Mouse (Mus musculus) forebrain, postnatal 0 days (tissue): ENCODE measurements around the gene Hist1h3g. TPM values are rescaled to one million over a fixed set of nuclear protein-coding genes. Genes with fewer than 3 reads are reported as not detected.
A peak's percentile ranks its signal among the peaks of the same experiment; 100 is the strongest.

Source experiments
- ATAC-seq: fragments of 200-750 bp; cut with Nextera tagmentation; 2 replicates; pipeline ENCODE4 v1.8.0; 2017; ENCODE audit warnings: mild to moderate bottlenecking, moderate library complexity
- DNase-seq: peaks from one replicate; pipeline ENCODE4 v3.0.0-alpha.2; 2015
- H3K27ac ChIP-seq: fragments of 300-500 bp; sonication (generic); 2 replicates; pipeline ENCODE4 v1.5.1; 2014; ENCODE audit warnings: low read depth, mild to moderate bottlenecking, antibody characterized with exemption, low read length, moderate library complexity, mixed read lengths
- H3K27me3 ChIP-seq: fragments of 300-500 bp; sonication (generic); 2 replicates; pipeline ENCODE4 v1.6.1; 2014; ENCODE audit warnings: mild to moderate bottlenecking, low read length, mixed read lengths; ENCODE audit not compliant: insufficient read depth
- H3K36me3 ChIP-seq: fragments of 300-500 bp; sonication (generic); 2 replicates; pipeline ENCODE4 v1.6.1; 2014; ENCODE audit warnings: mild to moderate bottlenecking, moderate library complexity; ENCODE audit not compliant: insufficient read depth
- H3K4me1 ChIP-seq: fragments of 300-500 bp; sonication (generic); 2 replicates; pipeline ENCODE4 v1.6.1; 2014; ENCODE audit warnings: antibody characterized with exemption; ENCODE audit not compliant: insufficient read depth
- H3K4me2 ChIP-seq: fragments of 300-500 bp; sonication (generic); 2 replicates; pipeline ENCODE4 v1.6.1; 2014; ENCODE audit warnings: low read depth, mild to moderate bottlenecking, moderate library complexity
- H3K4me3 ChIP-seq: fragments of 300-500 bp; sonication (generic); 2 replicates; pipeline ENCODE4 v1.5.1; 2014; ENCODE audit warnings: low read depth, low read length, mixed read lengths
- H3K9ac ChIP-seq: fragments of 300-500 bp; sonication (generic); 2 replicates; pipeline ENCODE4 v1.6.1; 2014; ENCODE audit warnings: mild to moderate bottlenecking
- H3K9me3 ChIP-seq: fragments of 300-500 bp; sonication (generic); 2 replicates; pipeline ENCODE4 v1.6.1; 2016; ENCODE audit warnings: low read length
- CTCF ChIP-seq: sonication (generic); IDR thresholded peaks from 2 replicates; pipeline ENCODE4 v1.5.1; 2016; ENCODE audit warnings: antibody characterized with exemption, control low read depth, low read depth
- WGBS: fragments of 180-500 bp; shearing (Covaris S2); extraction: QIAGEN DNeasy Blood & Tissue Kit; methylation state at CpG from one replicate; pipeline ENCODE4 v1.1.7; 2014; 5-methylcytosine and 5-hydroxymethylcytosine counted together
- polyA plus RNA-seq: library from polyadenylated mRNA; unstranded; fragments of >200 nt; fragmentation: Nextera tagmentation; extraction: Ambion mirVana; gene quantifications from 2 replicates; pipeline ENCODE4 v1.2.1, GENCODE M21; 2015
- total RNA-seq: library from RNA; depleted of rRNA; stranded (reverse); fragments of >200 nt; gene quantifications from 2 replicates; pipeline ENCODE4 v1.2.3, GENCODE M21; 2014

Gene Hist1h3g
- total and polyA plus RNA-seq, 2 experiments from 2014 or later: 0.50 to 116 TPM

- no peak overlapping the region for H3K4me2 ChIP-seq
- TF ChIP-seq CTCF: no peak
- no peaks in the 10 kb centered on the region for H3K27me3 ChIP-seq
- H3K9me3 ChIP-seq: no peaks in the 10 kb centered on the region
- DNase-seq (no peak), ATAC-seq (no peak)
- no peaks in the 10 kb centered on the region for H3K4me1 ChIP-seq
- no peak overlapping the region for H3K4me3 ChIP-seq
- no peaks in the 10 kb centered on the region for H3K36me3 ChIP-seq
- WGBS: 72% methylated on average over 5 of the region's 5 CpGs
- no peak overlapping the region for H3K27ac ChIP-seq
- H3K9ac ChIP-seq: no peak overlapping the region
These were observed 19.9 kb upstream of the Hist1h3g start for GRCm38 (mm10) chr13:23515281-23515680.

GRCm38 (mm10) chr13:23515826-23516620 lies 19.2 kb upstream of the Hist1h3g start:
- no peak for DNase-seq
- peak overlapping the region; percentile 52 for H3K4me3 ChIP-seq
- no peaks in the 10 kb centered on the region for H3K36me3 ChIP-seq
- no peak overlapping the region for H3K9ac ChIP-seq
- no peaks in the 10 kb centered on the region for H3K9me3 ChIP-seq
- H3K4me2 ChIP-seq: peak overlapping the region; percentile 59
- WGBS: 56% methylated on average over 15 of the region's 15 CpGs
- H3K27me3 ChIP-seq: no peaks in the 10 kb centered on the region
- no peaks in the 10 kb centered on the region for H3K4me1 ChIP-seq
- H3K27ac ChIP-seq: no peak overlapping the region
- TF ChIP-seq CTCF: no peak
- ATAC-seq: no peak

GRCm38 (mm10) chr13:23516822-23517602 lies 18.2 kb upstream of the Hist1h3g start:
- WGBS: under 1% methylated on average over 19 of the region's 19 CpGs
- Histone ChIP-seq H3K27ac (no peak overlapping the region), H3K4me2 (peak overlapping the region; percentile 59), H3K9ac (no peak overlapping the region), H3K36me3 (no peaks in the 10 kb centered on the region), H3K27me3 (no peaks in the 10 kb centered on the region), H3K4me1 (no peaks in the 10 kb centered on the region), H3K9me3 (no peaks in the 10 kb centered on the region), H3K4me3 (peak overlapping the region; percentile 52)
- no peak for TF ChIP-seq CTCF
- DNase-seq: peak; percentile 91
- ATAC-seq: peak; percentile 73

- Histone ChIP-seq H3K4me3 (peak overlapping the region; percentile 52), H3K4me1 (no peaks in the 10 kb centered on the region), H3K27me3 (no peaks in the 10 kb centered on the region), H3K36me3 (no peaks in the 10 kb centered on the region), H3K27ac (no peak overlapping the region), H3K9me3 (no peaks in the 10 kb centered on the region), H3K9ac (0 out of 2 replicates have a peak overlapping the region, but pooled peaks have one; percentile 26), H3K4me2 (peak overlapping the region; percentile 59)
- DNase-seq: peak; percentile 94
- TF ChIP-seq CTCF: no peak
- peak; percentile 92 for ATAC-seq
- WGBS: under 1% methylated on average over 27 of the region's 27 CpGs
These were observed 17.5 kb upstream of the Hist1h3g start for GRCm38 (mm10) chr13:23517603-23518294.

- WGBS: 0% methylated on average over 6 of the region's 6 CpGs
- Histone ChIP-seq H3K27ac (no peak overlapping the region), H3K9me3 (no peaks in the 10 kb centered on the region), H3K4me2 (peak overlapping the region; percentile 59), H3K36me3 (no peaks in the 10 kb centered on the region), H3K27me3 (no peaks in the 10 kb centered on the region), H3K4me1 (no peaks in the 10 kb centered on the region), H3K9ac (no peak overlapping the region), H3K4me3 (peak overlapping the region; percentile 52)
- DNase-seq (no peak), ATAC-seq (no peak)
- no peak for TF ChIP-seq CTCF
These were observed 17.0 kb upstream of the Hist1h3g start for GRCm38 (mm10) chr13:23518295-23518603.

GRCm38 (mm10) chr13:23518885-23519284 lies 16.3 kb upstream of the Hist1h3g start:
- H3K4me1 ChIP-seq: no peaks in the 10 kb centered on the region
- peak; percentile 89 for DNase-seq
- 0% methylated on average over 6 of the region's 6 CpGs for WGBS
- no peak overlapping the region for H3K9ac ChIP-seq
- H3K27me3 ChIP-seq: no peaks in the 10 kb centered on the region
- no peaks in the 10 kb centered on the region for H3K9me3 ChIP-seq
- H3K27ac ChIP-seq: no peak overlapping the region
- H3K4me2 ChIP-seq: peak overlapping the region; percentile 59
- ATAC-seq: 0 out of 2 replicates have a peak, but pooled peaks have one; percentile 12
- no peak for TF ChIP-seq CTCF
- no peaks in the 10 kb centered on the region for H3K36me3 ChIP-seq
- H3K4me3 ChIP-seq: peak overlapping the region; percentile 52

- ATAC-seq (peak; percentile 15; the same call in 1 of the 2 replicates), DNase-seq (peak; percentile 88)
- Histone ChIP-seq H3K4me2 (peak overlapping the region; percentile 59), H3K9me3 (no peaks in the 10 kb centered on the region), H3K27me3 (no peaks in the 10 kb centered on the region), H3K4me3 (peak overlapping the region; percentile 52), H3K27ac (no peak overlapping the region), H3K4me1 (no peaks in the 10 kb centered on the region), H3K36me3 (no peaks in the 10 kb centered on the region), H3K9ac (no peak overlapping the region)
- 0% methylated on average over 10 of the region's 10 CpGs for WGBS
- TF ChIP-seq CTCF: no peak
These were observed 15.8 kb upstream of the Hist1h3g start for GRCm38 (mm10) chr13:23519416-23519815.
